Mouse (Mus musculus) megakaryocyte progenitor cell, adult 5-6 weeks (primary cell): Measurements from ENCODE around the gene Rpl18. TPM values are rescaled to one million over a fixed set of nuclear protein-coding genes. Genes with fewer than 3 reads are reported as not detected.

Source experiments
- ATAC-seq: replicated peaks from 2 replicates; pipeline ENCODE4 v1.8.0; 2016; ENCODE audit warnings: mild to moderate bottlenecking, moderate TSS enrichment, inconsistent platforms; ENCODE audit not compliant: poor library complexity
- total RNA-seq, 2 experiments: library from RNA; stranded (forward) in 1 of 2; stranded (reverse) in 1 of 2; fragments of 157-497, 149-512 nt in 1 of 2; fragments of 200-1000 nt in 1 of 2; gene quantifications; 2 replicates each; pipeline versions ENCODE4 v1.2.3 to v1.2.4; 2015 to 2017

Rpl18 gene
- total RNA-seq, 2 experiments from 2014 or later, result 1,988 to 2,306 TPM

DNA sequence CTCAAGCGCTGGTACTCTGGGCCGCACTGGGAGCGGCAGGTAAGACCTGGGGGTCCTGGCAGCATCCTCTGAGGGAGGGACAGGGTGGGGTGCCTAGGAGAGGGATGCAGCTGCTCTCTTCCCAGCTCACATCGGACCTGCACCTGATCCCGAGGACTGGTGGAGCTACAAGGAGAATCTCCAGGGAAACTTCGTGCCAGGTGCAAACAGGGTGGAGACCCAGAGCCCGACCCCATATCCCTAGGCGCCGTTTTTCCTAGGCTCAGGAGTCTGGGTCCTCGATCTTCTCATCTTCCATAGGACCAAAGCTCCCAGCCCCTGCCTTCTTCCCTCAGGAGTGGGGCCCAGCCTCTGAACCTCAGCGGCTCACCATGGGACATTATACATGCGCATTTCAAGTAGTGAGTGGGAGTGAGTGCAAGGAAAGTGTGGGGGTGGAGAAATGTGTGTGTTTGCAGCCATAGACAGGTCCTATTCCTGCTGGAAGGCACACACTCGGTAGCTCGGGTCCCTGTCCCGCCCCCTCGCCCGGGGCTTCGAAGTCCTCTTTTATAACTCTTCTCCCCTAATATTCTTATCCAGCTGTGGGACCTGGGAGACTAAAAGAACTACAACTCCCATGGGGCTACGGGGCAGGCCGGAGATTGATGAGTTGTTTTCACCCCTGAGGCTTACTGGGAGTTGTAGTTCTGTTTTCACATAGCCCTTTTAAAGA is 14.8 kb upstream of the Rpl18 start:
- ATAC-seq, result peak; percentile 30; the same call in 1 of the 2 replicates

DNA sequence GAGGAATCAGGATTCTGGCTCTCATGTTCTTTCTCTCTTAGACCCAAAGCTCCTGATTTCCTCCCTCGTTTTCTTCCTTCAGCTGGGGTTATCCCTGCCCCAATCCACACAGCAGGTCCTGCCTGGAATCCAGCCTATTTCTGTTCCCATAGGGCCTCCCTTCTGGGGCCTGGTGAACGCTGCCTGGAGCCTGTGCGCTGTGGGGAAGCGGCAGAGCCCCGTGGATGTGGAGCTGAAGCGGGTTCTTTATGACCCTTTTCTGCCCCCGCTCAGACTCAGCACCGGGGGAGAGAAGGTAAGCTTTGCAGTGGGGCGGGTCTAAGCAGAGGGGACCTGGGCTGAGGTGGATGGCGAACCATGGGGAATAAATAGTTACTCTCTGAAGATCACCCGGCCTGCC is 14.2 kb upstream of the Rpl18 start:
- ATAC-seq, result no peak

DNA sequence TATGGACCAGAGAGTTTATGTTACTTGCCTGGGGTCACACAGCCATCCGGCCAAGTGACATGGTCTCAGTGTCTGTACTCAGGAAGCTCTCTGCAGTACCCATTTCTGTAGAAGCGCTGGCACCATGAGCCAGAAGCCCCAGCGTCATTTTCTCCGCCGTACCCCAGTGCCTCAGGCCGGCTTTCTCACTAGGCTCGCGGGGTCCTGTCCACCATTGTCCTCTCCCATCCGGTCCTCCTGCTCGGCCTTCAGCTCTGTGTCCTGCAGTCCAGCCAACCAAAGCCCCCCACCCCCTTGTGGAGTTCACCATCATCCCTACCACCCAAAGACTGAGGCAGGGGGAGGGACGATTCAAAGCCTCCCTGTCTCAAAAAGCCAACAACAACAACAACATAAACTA is 13.7 kb upstream of the Rpl18 start:
- no peak for ATAC-seq

DNA sequence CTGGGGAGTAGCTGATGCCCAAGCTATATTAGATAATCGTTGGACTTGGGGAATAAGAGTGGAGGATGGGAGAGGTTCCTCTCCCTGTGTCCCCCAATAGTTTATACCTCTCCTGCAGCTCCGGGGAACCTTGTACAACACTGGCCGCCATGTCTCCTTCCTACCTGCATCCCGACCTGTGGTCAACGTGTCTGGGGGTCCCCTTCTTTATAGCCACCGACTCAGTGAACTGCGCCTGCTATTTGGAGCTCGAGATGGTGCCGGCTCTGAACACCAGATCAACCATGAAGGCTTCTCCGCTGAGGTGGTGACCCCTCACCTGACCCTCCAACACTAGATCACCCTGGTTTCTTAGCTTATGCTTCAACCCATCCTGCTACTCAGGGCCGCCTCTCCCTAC is 12.9 kb upstream of the Rpl18 start:
- ATAC-seq, result no peak

DNA sequence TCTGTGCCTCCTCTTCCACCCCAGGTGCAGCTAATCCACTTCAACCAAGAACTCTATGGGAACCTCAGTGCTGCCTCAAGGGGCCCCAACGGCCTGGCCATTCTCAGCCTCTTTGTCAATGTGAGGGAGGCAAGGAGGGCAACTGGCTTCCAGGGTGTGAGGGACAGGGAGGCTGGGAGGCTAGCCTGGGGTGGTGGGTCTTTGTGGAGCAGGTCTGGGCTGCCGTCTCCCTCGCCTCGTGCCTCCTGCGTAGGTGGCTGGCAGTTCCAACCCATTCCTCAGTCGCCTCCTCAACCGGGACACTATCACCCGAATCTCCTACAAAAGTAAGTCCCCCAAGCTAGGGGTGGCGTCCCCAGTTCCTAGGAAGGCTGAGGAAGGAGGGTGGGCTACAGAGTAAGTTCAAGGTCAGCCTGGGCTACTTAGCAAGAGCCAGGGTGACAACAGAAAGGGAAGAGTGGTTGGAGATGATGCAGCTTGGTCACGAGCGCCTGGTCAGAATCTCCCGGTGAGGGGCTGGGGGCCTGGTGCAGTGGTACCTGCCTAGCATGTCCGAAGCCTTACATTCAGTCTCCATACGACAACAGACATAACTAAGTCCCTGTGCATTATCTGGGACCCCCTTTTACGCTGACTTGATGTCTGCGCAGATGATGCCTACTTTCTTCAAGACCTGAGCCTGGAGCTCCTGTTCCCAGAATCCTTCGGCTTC is 12.3 kb upstream of the Rpl18 start:
- no peak for ATAC-seq

DNA sequence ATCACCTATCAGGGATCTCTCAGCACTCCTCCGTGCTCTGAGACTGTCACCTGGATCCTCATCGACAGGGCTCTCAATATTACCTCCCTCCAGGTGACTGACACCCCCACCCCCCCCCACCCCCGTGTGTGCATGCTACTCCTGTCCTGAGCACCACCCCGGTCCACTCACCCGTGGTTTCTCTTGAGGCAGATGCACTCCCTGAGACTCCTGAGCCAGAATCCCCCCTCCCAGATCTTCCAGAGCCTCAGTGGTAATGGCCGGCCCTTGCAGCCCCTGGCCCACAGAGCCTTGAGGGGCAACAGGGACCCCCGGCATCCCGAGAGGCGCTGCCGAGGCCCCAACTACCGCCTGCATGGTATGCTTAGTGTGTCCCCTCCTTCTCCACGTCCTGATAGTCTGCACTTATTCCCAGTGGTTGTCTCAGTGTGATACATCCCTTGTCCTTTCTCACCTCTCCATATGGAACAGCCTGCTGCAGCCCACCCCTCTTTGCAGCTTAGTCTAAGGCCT is 11.7 kb upstream of the Rpl18 start:
- ATAC-seq, result no peak

DNA sequence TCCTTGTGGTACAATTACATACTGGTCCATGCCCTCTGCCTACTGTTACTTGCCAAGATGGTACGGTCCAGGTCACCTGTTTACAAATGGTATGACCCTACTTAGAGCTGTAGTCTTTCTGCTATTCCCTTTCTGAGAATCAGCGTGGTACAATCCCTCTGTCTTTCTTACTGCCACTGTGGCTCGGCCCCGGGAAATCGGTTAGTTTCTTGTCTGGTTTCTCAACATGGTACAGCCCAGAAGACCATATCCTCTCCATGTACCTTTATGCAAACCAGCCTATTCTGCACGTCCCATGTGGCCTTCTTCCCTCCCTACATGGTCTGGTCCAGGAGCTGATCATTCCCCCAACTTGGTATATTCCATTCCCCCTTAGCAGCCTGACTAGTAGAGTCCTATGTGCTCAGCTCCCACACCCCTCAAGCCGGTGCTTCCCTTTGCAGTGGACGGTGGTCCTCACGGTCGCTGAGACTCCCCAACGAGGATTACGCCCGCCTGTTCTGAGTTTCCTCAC is 11.2 kb upstream of the Rpl18 start:
- ATAC-seq, result peak; percentile 28

DNA sequence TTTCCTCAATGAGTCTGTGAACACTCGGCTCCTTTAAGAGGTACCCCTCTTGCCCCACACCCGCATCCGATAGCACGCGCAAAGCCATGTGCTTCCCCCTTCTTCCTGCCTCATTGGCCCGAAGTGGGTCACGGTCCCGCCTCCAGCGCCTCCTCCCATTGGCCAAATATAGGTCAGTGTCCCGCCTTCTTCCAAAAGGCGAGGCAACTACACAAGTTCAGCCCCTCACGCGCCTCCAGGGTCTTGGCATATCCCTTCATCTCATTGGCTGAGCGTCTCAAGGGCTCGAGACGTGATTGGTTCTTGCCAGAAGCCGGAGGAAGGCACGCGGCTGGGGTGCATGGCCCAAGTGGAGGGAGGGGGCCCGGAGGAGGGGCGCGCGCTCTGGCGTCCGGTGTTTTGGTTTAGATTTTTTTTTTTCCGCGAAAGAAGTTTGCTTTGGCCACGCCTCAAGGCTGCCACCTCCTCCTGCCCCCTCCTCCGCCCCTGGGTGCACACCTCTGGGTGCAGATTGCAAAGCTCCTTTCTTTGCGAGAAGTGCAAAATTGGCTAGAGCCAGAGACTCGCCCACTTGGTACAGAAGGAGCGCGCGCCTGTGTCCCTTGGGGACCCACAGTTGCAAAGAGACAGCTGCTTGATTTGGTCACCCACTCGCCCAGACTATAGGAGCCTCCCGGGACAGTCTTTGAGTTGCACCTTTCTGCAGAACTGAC is 10.4 kb upstream of the Rpl18 start, which contains the start of gene Dbp:
Gene Dbp (plus strand): TSS at position 359 of the 713 bp plus-strand sequence.
- ATAC-seq, result peak; percentile 64

DNA sequence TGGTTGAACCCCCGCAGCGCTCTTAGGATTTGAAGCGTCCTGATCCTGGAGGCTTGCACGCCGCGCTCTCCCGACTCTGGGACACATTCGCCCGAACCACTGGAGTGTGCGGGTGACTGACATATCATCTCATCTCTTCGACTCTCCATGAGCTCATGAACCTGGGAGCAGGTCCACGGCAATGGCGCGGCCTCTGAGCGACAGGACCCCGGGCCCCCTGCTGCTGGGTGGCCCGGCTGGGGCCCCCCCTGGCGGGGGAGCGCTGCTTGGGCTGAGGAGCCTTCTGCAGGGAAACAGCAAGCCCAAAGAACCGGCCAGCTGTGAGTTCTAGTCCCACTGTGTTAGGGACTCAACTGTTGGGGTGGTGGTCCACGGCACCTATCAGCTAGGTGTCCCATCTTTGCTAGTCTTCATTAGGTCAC is 9.8 kb upstream of the Rpl18 start:
- no peak for ATAC-seq

DNA sequence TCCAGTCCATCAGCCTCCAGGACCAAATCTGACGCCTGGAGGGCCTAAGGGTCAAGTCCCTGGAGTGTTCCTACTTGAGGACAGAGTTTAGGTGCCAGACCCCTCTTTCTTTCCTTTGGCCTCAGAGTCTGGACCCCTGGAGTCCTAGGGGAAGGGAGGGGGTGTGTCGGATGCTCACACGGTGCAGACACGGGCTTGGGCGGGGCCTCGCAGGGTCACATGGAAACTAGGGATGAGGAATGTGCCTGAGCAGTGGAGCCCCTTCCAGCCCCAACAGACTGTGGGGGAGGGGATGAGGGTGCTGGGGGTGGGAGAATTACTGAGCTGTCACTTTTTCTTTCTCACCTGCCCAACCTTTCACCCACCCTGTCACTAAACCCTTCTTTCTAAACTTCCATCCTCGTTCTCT is 9.4 kb upstream of the Rpl18 start:
- no peak for ATAC-seq

DNA sequence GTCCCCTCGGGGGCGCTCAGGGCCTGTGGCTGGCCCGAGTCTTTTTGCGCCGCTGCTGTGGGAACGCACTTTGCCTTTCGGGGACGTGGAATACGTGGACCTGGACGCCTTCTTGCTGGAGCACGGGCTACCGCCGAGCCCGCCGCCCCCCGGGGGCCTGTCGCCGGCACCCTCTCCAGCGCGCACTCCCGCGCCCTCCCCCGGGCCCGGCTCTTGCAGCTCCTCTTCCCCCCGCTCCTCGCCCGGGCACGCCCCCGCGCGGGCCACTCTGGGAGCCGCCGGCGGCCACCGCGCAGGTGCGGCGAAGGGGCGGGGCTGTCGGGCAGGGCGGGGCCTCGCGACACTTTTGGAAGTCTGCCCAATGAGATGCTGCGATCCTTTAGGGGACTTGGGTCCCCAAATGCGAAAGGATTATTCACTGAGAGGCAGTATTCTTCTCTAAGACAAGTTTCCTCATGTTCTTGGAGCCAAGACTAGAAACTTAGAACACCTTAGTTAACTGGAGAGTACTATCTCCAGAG is 8.5 kb upstream of the Rpl18 start:
- peak; percentile 9; the same call in 1 of the 2 replicates for ATAC-seq

DNA sequence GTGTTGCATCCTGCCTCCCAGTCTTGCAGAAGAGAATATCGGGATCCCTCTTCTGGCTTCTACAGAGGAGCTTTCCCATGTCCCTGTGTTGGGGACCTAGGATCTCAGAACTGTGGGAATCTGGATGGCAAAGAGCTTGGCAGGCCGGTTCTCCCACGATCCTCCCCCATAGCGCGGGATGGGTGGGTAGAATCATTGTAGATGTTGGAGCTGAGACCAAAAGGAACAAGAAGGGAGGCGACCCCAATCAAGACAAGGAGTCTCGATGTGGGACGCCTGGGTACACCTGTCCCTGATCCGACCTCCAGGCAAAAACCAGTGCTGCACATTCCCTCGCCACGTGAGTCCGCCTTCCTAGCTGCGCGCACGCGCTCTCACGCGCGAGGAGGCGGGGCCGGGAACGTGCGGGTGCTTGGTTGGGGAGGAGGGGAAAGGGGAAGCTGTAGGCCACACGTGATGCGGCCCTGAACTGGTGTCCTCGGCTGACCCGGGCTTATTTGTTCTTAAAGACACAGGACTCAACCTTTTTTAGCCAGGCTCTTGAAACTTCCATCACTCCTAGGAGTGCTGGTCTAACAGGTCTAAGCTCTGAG is 7.8 kb upstream of the Rpl18 start:
- peak; percentile 49 for ATAC-seq

DNA sequence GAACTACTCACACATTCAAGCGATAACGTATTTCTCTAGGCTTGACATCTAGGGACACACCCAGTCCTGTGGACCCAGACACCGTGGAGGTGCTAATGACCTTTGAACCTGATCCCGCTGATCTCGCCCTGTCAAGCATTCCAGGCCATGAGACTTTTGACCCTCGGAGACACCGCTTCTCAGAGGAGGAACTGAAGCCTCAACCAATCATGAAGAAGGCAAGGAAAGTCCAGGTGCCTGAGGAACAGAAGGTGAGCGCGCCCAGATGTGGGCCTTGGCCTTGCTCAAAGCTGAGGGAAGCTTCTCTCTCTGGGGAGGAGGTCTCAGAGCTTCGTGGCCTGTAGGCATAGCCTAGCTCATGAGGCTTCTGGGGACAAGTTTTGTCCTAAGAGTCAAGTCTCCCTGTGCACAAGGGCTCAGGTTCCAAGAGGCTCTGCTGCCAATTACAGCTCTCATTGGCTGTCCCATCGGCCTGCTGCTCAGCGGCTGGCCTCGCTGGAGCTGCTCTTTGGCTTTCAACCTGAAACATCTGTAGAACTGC is 7.0 kb upstream of the Rpl18 start:
- no peak for ATAC-seq

DNA sequence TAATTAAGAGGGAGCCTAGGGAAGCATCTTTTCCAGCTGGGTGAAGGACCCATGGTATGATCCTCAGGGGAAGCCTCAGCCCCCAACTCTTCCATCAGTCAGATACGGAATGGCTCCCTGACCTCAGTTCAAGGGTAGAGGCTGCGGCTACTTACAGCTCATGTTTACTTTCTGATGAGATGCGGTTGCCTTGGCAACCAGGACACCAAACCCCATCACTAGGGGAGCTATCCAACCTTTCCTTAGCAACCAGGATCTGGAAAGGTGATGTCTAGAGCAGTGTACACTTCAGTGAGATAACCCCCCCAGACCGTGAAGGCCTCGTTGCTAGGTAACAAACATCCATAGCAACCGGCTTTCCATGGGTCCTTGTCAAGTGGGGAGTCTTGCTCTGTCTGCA is 6.2 kb upstream of the Rpl18 start:
- ATAC-seq, result no peak

DNA sequence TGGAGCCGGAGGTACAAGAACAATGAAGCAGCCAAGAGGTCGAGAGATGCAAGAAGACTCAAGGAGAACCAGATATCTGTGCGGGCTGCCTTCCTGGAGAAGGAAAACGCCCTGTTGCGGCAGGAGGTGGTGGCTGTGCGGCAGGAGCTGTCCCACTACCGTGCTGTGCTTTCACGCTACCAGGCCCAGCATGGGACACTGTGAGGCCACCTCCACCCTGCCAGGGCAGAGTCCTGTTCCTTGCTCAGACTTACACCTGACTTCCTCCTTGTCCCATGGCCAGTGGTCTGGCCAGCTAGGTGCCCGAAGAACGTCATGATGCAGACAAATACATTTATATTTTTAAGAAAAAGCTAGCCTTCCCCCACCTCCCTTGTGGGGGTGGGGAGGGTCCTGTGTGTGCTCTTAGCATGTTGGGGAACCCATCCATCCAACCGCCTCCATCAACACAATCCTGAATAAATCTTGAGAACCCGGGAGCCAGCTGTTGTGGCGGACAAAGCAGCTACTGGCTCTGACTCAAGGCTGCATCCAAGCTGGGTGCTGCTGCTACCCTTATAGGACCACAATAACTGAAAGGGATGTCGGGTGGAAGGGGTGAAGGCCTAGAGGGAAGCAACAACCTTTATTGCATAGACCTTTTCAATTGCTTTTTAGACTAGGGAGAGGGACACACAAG is 5.4 kb upstream of the Rpl18 start:
- ATAC-seq, result no peak

DNA sequence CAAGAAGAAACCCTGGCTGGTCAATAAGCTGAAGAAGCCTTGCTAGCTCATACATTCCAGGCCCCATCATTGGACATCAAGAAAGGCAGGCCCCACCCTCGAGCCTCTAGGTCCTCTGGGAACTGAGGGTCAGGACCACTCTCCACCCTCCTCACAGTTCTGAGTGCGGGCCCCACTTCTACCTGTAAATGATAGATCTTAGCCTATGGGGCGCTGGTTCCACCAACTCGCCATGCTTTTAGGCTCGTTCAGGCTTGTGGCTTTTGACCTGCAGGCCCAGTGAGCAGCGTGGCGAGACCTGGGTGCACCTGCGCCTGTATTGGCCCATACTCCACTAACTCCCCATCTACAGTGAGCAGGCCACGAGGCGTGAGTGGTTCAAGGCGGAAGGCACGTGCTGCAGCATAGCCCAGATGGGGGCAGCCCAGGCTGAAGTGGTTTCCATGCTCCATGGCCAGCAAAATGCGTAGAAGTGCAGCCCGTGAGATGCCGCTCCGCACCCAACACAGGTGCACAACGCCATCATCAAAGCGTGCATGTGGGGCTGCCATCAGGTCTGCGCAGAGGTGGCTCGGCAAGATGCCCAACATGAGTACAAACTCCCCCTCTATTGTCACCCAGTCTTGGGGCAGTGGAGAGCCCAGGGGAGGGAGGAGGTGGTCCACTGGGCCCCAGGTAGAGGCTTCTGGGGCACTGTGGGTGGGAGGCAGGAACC is 4.6 kb upstream of the Rpl18 start:
- ATAC-seq, result no peak

DNA sequence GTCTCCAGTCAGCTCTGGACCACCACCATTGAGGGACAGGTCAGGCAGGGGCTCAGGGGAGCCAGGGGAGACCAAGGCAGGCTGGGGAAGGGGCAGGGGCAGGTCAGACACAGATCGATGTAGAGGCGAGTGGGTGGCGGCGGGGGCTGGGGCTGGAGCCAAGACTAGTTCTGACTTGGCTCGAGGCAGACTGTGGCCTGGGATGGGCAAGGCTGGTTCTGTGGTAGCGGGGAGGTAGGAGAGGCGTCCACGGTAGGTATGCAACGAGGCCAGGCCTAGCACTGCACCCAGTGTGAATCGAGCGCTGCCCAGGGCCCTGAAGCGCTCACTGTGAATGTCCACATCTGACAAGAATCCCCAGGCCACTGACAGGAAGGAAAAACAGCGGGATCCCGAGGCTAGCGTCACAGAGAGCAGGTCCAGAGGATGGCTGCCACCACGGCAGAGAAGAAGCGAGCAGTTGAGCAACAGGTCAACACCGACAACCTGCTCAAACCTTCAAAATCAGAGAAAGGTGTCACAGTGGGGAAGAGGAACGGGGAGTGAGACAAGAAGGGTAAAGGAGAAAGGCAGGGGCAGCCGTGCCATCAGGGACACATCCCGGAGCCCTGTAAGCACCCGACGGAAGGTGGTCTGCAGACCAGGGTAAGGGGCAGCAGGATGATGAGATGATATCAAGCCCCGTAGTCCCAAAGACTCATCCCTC is 3.8 kb upstream of the Rpl18 start:
- no peak for ATAC-seq

DNA sequence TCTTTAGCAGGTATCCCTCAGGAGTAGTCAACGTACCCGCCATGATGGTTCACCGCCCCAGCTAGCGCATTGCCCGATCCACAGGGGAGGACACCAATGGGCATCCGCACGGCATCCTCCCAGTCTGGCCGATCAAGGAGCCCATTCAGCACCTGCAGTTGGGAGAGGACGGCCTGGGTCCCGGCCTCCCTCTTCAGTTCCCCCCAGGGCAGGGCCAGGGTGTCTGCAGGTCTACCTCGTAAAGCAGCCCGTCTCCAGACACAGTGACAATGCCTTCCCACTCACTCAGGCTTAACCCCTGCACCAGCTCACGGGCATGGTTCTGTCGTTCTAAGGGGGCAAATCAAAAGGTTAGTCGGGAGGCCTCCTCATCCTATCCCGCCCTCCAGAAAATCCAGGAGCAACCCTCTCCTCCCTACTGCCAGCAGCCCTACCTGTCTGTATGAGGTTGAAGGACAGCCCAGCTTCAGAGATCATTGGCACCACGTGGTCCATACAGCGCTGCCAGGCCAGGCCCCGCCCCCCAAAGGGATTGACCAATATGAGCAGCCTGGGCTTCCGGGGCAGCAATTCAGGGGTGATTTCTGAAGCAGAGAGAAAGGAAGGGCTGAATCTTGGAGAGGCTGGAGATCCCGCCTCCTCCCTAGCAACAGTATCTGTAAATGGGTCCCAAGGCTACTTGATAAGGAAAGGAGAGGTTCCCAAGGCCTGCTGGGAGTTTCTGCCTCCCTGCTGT is 3.1 kb upstream of the Rpl18 start:
- no peak for ATAC-seq
